Mouse (Mus musculus) lung, postnatal 0 days (tissue): Measurements from ENCODE around the gene Kitl. TPM values are rescaled to one million over a fixed set of nuclear protein-coding genes. Genes with fewer than 3 reads are reported as not detected.
A peak's percentile ranks its signal among the peaks of the same experiment; 100 is the strongest.

Source experiments
- ATAC-seq: fragments of 200-750 bp; cut with Nextera tagmentation; 2 replicates; pipeline ENCODE4 v1.8.0; 2017; ENCODE audit warnings: moderate library complexity
- DNase-seq: peaks from one replicate; pipeline ENCODE4 v3.0.0-alpha.2; 2016; ENCODE audit warnings: low spot score
- H3K27ac ChIP-seq: fragments of 300-500 bp; sonication (generic); 2 replicates; pipeline ENCODE4 v1.5.1; 2014; ENCODE audit warnings: antibody characterized with exemption, mild to moderate bottlenecking, low read length, mixed read lengths
- H3K27me3 ChIP-seq: fragments of 300-500 bp; sonication (generic); replicated peaks from 2 replicates; pipeline ENCODE4 v1.6.1; 2014; ENCODE audit warnings: low read length, mixed read lengths; ENCODE audit not compliant: insufficient read depth
- H3K36me3 ChIP-seq: fragments of 300-500 bp; sonication (generic); 2 replicates; pipeline ENCODE4 v1.6.1; 2014; ENCODE audit warnings: low read length, mixed read lengths; ENCODE audit not compliant: insufficient read depth
- H3K4me1 ChIP-seq: fragments of 300-500 bp; sonication (generic); 2 replicates; pipeline ENCODE4 v1.6.1; 2014; ENCODE audit warnings: antibody characterized with exemption, low read depth, low read length, mixed read lengths; ENCODE audit not compliant: insufficient read depth
- H3K4me2 ChIP-seq: fragments of 300-500 bp; sonication (generic); replicated peaks from 2 replicates; pipeline ENCODE4 v1.6.1; 2014; ENCODE audit warnings: low read depth, mild to moderate bottlenecking, low read length, moderate library complexity, mixed read lengths
- H3K4me3 ChIP-seq: fragments of 300-500 bp; sonication (generic); 2 replicates; pipeline ENCODE4 v1.5.1; 2014; ENCODE audit warnings: low read depth, low read length
- H3K9ac ChIP-seq: fragments of 300-500 bp; sonication (generic); replicated peaks from 2 replicates; pipeline ENCODE4 v1.6.1; 2014; ENCODE audit warnings: low read depth, mild to moderate bottlenecking
- H3K9me3 ChIP-seq: fragments of 300-500 bp; sonication (generic); 2 replicates; pipeline ENCODE4 v1.6.1; 2016; ENCODE audit warnings: low read length, mixed read lengths
- CTCF ChIP-seq: IDR thresholded peaks from 2 replicates; pipeline ENCODE4 v1.5.1; 2016; ENCODE audit warnings: antibody characterized with exemption, mild to moderate bottlenecking
- EP300 ChIP-seq: IDR thresholded peaks from 2 replicates; pipeline ENCODE4 v1.6.1; 2016; ENCODE audit warnings: antibody characterized with exemption, mild to moderate bottlenecking, control low read depth
- WGBS: fragments of 180-500 bp; shearing (Covaris S2); extraction: QIAGEN DNeasy Blood & Tissue Kit; methylation state at CpG from one replicate; pipeline ENCODE4 v1.1.7; 2014; 5-methylcytosine and 5-hydroxymethylcytosine counted together
- polyA plus RNA-seq: library from polyadenylated mRNA; unstranded; fragments of >200 nt; fragmentation: Nextera tagmentation; extraction: Ambion mirVana; gene quantifications from 2 replicates; pipeline ENCODE4 v1.2.1, GENCODE M21; 2015

Gene Kitl
- polyA plus RNA-seq, 1 experiment from 2014 or later, result 75.2 TPM

- no peak for ATAC-seq
- TF ChIP-seq EP300, result no peak
- no peak for TF ChIP-seq CTCF
- Histone ChIP-seq H3K4me1 (no peaks in the 10 kb centered on the region), H3K4me2 (no peak overlapping the region), H3K27ac (no peak overlapping the region), H3K9ac (no peak overlapping the region), H3K4me3 (no peak overlapping the region), H3K36me3 (no peaks in the 10 kb centered on the region), H3K9me3 (no peaks in the 10 kb centered on the region), H3K27me3 (no peaks in the 10 kb centered on the region)
- no peak for DNase-seq
- 91% methylated on average over 4 of the region's 4 CpGs for WGBS
Measured at GRCm38 (mm10) chr10:100059356-100059755, 43.9 kb downstream of the Kitl start.

GRCm38 (mm10) chr10:100065529-100066301 lies 50.3 kb downstream of the Kitl start:
- no peaks in the 10 kb centered on the region for H3K27me3 ChIP-seq
- ATAC-seq (peak; percentile 37; the same call in 1 of the 2 replicates), DNase-seq (peak; percentile 52)
- H3K9ac ChIP-seq, result no peak overlapping the region
- no peaks in the 10 kb centered on the region; the same call in 1 of the 2 replicates for H3K36me3 ChIP-seq
- H3K4me1 ChIP-seq, result no peaks in the 10 kb centered on the region
- no peak overlapping the region for H3K4me3 ChIP-seq
- H3K9me3 ChIP-seq, result no peaks in the 10 kb centered on the region
- TF ChIP-seq CTCF (no peak), EP300 (0 out of 2 replicates have a peak, but pooled peaks have one; percentile 8)
- peak overlapping the region; percentile 4; the same call in 1 of the 2 replicates for H3K27ac ChIP-seq
- 47% methylated on average over 12 of the region's 12 CpGs for WGBS
- no peak overlapping the region for H3K4me2 ChIP-seq

- Histone ChIP-seq H3K27ac (no peak overlapping the region), H3K27me3 (no peaks in the 10 kb centered on the region), H3K36me3 (no peaks in the 10 kb centered on the region; the same call in 1 of the 2 replicates), H3K9ac (no peak overlapping the region), H3K4me1 (no peaks in the 10 kb centered on the region), H3K9me3 (no peaks in the 10 kb centered on the region), H3K4me2 (no peak overlapping the region), H3K4me3 (no peak overlapping the region)
- WGBS, result 87% methylated on average over 7 of the region's 7 CpGs
- TF ChIP-seq EP300 (no peak), CTCF (no peak)
- ATAC-seq (no peak), DNase-seq (no peak)
Measured at GRCm38 (mm10) chr10:100066374-100066773, 50.9 kb downstream of the Kitl start.

- no peaks in the 10 kb centered on the region for H3K4me1 ChIP-seq
- no peaks in the 10 kb centered on the region for H3K27me3 ChIP-seq
- H3K9ac ChIP-seq, result no peak overlapping the region
- 17% methylated on average over 1 of the region's 1 CpGs for WGBS
- DNase-seq, result peak; percentile 65
- H3K4me3 ChIP-seq, result no peak overlapping the region
- no peaks in the 10 kb centered on the region for H3K36me3 ChIP-seq
- H3K9me3 ChIP-seq, result no peaks in the 10 kb centered on the region
- no peak for TF ChIP-seq CTCF
- no peak; the same call in 1 of the 2 replicates for TF ChIP-seq EP300
- H3K4me2 ChIP-seq, result no peak overlapping the region
- no peak overlapping the region for H3K27ac ChIP-seq
- ATAC-seq, result peak; percentile 71
Measured at GRCm38 (mm10) chr10:100072641-100073040, 57.2 kb downstream of the Kitl start.

- Histone ChIP-seq H3K4me2 (no peak overlapping the region), H3K27ac (peak overlapping the region; percentile 57; the same call in 1 of the 2 replicates), H3K36me3 (no peaks in the 10 kb centered on the region), H3K4me3 (no peak overlapping the region), H3K9me3 (no peaks in the 10 kb centered on the region), H3K9ac (no peak overlapping the region), H3K4me1 (no peaks in the 10 kb centered on the region), H3K27me3 (no peaks in the 10 kb centered on the region)
- ATAC-seq, result no peak
- no peak for DNase-seq
- no peak; the same call in 1 of the 2 replicates for TF ChIP-seq EP300
- no peak for TF ChIP-seq CTCF
Measured at GRCm38 (mm10) chr10:100073092-100073491, 57.7 kb downstream of the Kitl start.

GRCm38 (mm10) chr10:100101115-100101514 lies 85.7 kb downstream of the Kitl start:
- no peaks in the 10 kb centered on the region for H3K27me3 ChIP-seq
- ATAC-seq (no peak), DNase-seq (no peak)
- H3K36me3 ChIP-seq, result no peaks in the 10 kb centered on the region
- no peak overlapping the region for H3K4me2 ChIP-seq
- no peak overlapping the region for H3K9ac ChIP-seq
- H3K27ac ChIP-seq, result no peak overlapping the region
- H3K4me1 ChIP-seq, result no peaks in the 10 kb centered on the region
- WGBS, result 29% methylated on average over 3 of the region's 3 CpGs
- H3K4me3 ChIP-seq, result no peak overlapping the region
- no peak for TF ChIP-seq CTCF
- TF ChIP-seq EP300, result no peak
- H3K9me3 ChIP-seq, result no peaks in the 10 kb centered on the region
